Comparison of ENCODE assay signal across 9 mouse cellular contexts in the genomic region with DNA sequence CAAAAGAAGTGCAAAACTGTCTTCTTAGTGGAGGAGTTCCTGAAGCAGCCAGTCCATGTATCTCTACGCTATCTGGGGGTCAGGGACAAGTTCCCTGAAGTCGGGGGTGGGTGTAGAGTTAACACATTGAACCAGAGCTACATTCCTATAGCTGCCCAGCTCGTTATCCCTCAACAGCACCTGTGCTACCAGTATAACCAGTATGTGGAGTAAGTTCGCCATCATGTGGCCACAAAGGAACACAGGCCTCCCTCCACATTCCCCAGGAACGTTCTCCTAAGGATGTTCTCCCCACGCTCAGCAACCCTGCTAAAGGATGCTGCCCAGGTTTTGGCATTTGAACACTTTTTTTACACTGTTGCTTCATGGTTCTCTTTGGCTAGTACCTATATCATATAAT. TPM values are rescaled to one million over a fixed set of nuclear protein-coding genes. Genes with fewer than 3 reads are reported as not detected.
A peak's percentile ranks its signal among the peaks of the same experiment; 100 is the strongest.
DNase-seq lines count a peak whose midpoint lies in the region; ATAC-seq and TF ChIP-seq lines count a peak whose summit lies in the region.
"Had no signal": no experiment of that assay in that cellular context is flagged by ENCODE, and none has a peak within 500 bp of the region (broad histone marks: within the 10 kb centered on the region; RNA-seq: fewer than 3 reads in every experiment).

No protein-coding gene starts in this region.

- no peaks in the 10 kb centered on the region for H3K36me3 ChIP-seq in hindbrain, embryonic 13.5 days
- H3K36me3 ChIP-seq in lung, postnatal 0 days (ENCODE audit: insufficient read depth, low read length), result no peaks in the 10 kb centered on the region

- 29% methylated on average over 6 of the region's 6 CpGs for WGBS in hindbrain, embryonic 13.5 days
- WGBS in lung, postnatal 0 days, result 21% methylated on average over 6 of the region's 6 CpGs

- no peaks in the 10 kb centered on the region for H3K27me3 ChIP-seq in hindbrain, embryonic 13.5 days
- no peaks in the 10 kb centered on the region for H3K27me3 ChIP-seq in lung, postnatal 0 days (replicated peaks; ENCODE audit: insufficient read depth, low read length)

- peak; percentile 67 for TF ChIP-seq CTCF in lung, postnatal 0 days (IDR thresholded peaks at IDR 0.05)

- H3K4me3 ChIP-seq in hindbrain, embryonic 13.5 days, result no peak overlapping the region
- H3K4me3 ChIP-seq in lung, postnatal 0 days (ENCODE audit: low read depth, low read length), result no peak overlapping the region
- H3K4me3 ChIP-seq: erythroblast, embryonic 14.5 days had no signal

- peak; percentile 4 for DNase-seq in adrenal gland, adult 2 months
- no peak for DNase-seq in adrenal gland, postnatal 4 days (ENCODE audit: low spot score in 2 of 2)
- DNase-seq in urinary bladder, postnatal 25 days (ENCODE audit: low spot score), result peak; percentile 7
- DNase-seq in urinary bladder, postnatal 4 days (ENCODE audit: low spot score in 2 of 2), result no peak
- peak; percentile 25 for DNase-seq in lung, postnatal 0 days (ENCODE audit: low spot score)
- peak; percentile 15 for DNase-seq in right cerebral cortex, postnatal 4 days
- DNase-seq in spleen, postnatal 14 days (ENCODE audit: low spot score in 2 of 2), result no peak

- no peak for TF ChIP-seq EP300 in lung, postnatal 0 days (IDR thresholded peaks at IDR 0.05)

- H3K27ac ChIP-seq in hindbrain, embryonic 13.5 days, result no peak overlapping the region
- no peak overlapping the region for H3K27ac ChIP-seq in lung, postnatal 0 days (ENCODE audit: low read length)

- H3K9ac ChIP-seq in hindbrain, embryonic 13.5 days, result no peak overlapping the region
- no peak overlapping the region for H3K9ac ChIP-seq in lung, postnatal 0 days (replicated peaks; ENCODE audit: low read depth)

- H3K4me1 ChIP-seq in hindbrain, embryonic 13.5 days (replicated peaks), result no peaks in the 10 kb centered on the region
- H3K4me1 ChIP-seq in lung, postnatal 0 days (ENCODE audit: insufficient read depth, low read depth, low read length), result no peaks in the 10 kb centered on the region

- no peak overlapping the region for H3K4me2 ChIP-seq in hindbrain, embryonic 13.5 days
- no peak overlapping the region for H3K4me2 ChIP-seq in lung, postnatal 0 days (replicated peaks; ENCODE audit: low read depth, low read length)

- peak; percentile 68; the same call in 1 of the 2 replicates for ATAC-seq in hindbrain, embryonic 13.5 days (ENCODE audit: low FRiP score)
- no peak for ATAC-seq in lung, postnatal 0 days

- no peaks in the 10 kb centered on the region for H3K9me3 ChIP-seq in hindbrain, embryonic 13.5 days
- no peaks in the 10 kb centered on the region for H3K9me3 ChIP-seq in lung, postnatal 0 days (ENCODE audit: low read length)

RNA-seq across cellular contexts. Expression of gene Srpx, which starts 46.8 kb away (rescaled TPM):
- total RNA-seq in adrenal gland, adult 2 months (2021), result 10 to 100 TPM in 1 of 2 experiments, 1 to 10 TPM in 1; 4.0 to 10.1 TPM
- polyA plus RNA-seq in adrenal gland, adult 2 months (2012; rRNA removed), result 19.1 and 28.7 TPM in 2 replicates
- total RNA-seq in adrenal gland, postnatal 4 days (2021), result 10 to 100 TPM in 1 of 2 experiments, 1 to 10 TPM in 1; 9.4 to 11.4 TPM
- 3.6 and 5.1 TPM in 2 replicates for polyA plus RNA-seq in hindbrain, embryonic 13.5 days (2015; fragmentation: Nextera tagmentation; extraction: Ambion mirVana)
- 12.5 and 13.9 TPM in 2 replicates for polyA plus RNA-seq in lung, postnatal 0 days (2015; fragmentation: Nextera tagmentation; extraction: Ambion mirVana)
- polyA plus RNA-seq: erythroblast, embryonic 14.5 days had no signal

Comparison
In these comparisons a context has a peak if more than half of its experiments do, and no peak if none do; other contexts are left out.
1. DNase-seq: peak in adrenal gland, adult 2 months (single experiment), urinary bladder, postnatal 25 days (single experiment), lung, postnatal 0 days (single experiment) and right cerebral cortex, postnatal 4 days (single experiment); none in adrenal gland, postnatal 4 days (0 of 2), urinary bladder, postnatal 4 days (0 of 2) and spleen, postnatal 14 days (0 of 2).